Mouse (Mus musculus) limb, embryonic 11.5 days (tissue): ENCODE measurements around the gene Kdm4b. TPM values are rescaled to one million over a fixed set of nuclear protein-coding genes. Genes with fewer than 3 reads are reported as not detected.

ENCODE experiments used
- ATAC-seq: fragments of 200-750 bp; cut with Nextera tagmentation; 2 replicates; pipeline ENCODE4 v1.8.0; 2017; ENCODE audit warnings: low read depth; ENCODE audit not compliant: insufficient number of reproducible peaks, low FRiP score, low TSS enrichment
- DNase-seq: peaks from one replicate; pipeline ENCODE4 v3.0.0-alpha.2; 2015; ENCODE audit warnings: low spot score
- H3K27ac ChIP-seq: fragments of 300-500 bp; sonication (generic); replicated peaks from 2 replicates; pipeline ENCODE4 v1.5.1; 2014; ENCODE audit warnings: low read depth, mild to moderate bottlenecking, low read length
- H3K27me3 ChIP-seq: fragments of 300-500 bp; sonication (generic); 2 replicates; pipeline ENCODE4 v1.6.1; 2014; ENCODE audit warnings: mild to moderate bottlenecking, low read length, mixed read lengths; ENCODE audit not compliant: control insufficient read depth, insufficient read depth
- H3K36me3 ChIP-seq: fragments of 300-500 bp; sonication (generic); 2 replicates; pipeline ENCODE4 v1.6.1; 2014; ENCODE audit warnings: mild to moderate bottlenecking, low read length, moderate library complexity, mixed read lengths; ENCODE audit not compliant: control insufficient read depth, insufficient read depth
- H3K4me1 ChIP-seq: fragments of 300-500 bp; sonication (generic); 2 replicates; pipeline ENCODE4 v1.6.1; 2014; ENCODE audit warnings: low read length, mixed read lengths; ENCODE audit not compliant: control insufficient read depth, insufficient read depth
- H3K4me2 ChIP-seq: fragments of 300-500 bp; sonication (generic); 2 replicates; pipeline ENCODE4 v1.6.1; 2014; ENCODE audit warnings: low read depth, mild to moderate bottlenecking, moderate library complexity; ENCODE audit not compliant: severe bottlenecking
- H3K4me3 ChIP-seq: fragments of 300-500 bp; sonication (generic); 2 replicates; pipeline ENCODE4 v1.5.1; 2014; ENCODE audit warnings: low read depth, low read length
- H3K9ac ChIP-seq: fragments of 300-500 bp; sonication (generic); 2 replicates; pipeline ENCODE4 v1.6.1; 2014; ENCODE audit warnings: mild to moderate bottlenecking, low read length
- H3K9me3 ChIP-seq: fragments of 300-500 bp; sonication (generic); 2 replicates; pipeline ENCODE4 v1.6.1; 2016; ENCODE audit warnings: low read length; ENCODE audit not compliant: control insufficient read depth
- WGBS: fragments of 180-500 bp; shearing (Covaris S2); extraction: QIAGEN DNeasy Blood & Tissue Kit; methylation state at CpG from one replicate; pipeline ENCODE4 v1.1.7; 2014; 5-methylcytosine and 5-hydroxymethylcytosine counted together
- polyA plus RNA-seq: library from polyadenylated mRNA; unstranded; fragments of >200 nt; fragmentation: Nextera tagmentation; extraction: Ambion mirVana; gene quantifications from 2 replicates; pipeline ENCODE4 v1.2.1, GENCODE M21; 2014

Gene Kdm4b
- polyA plus RNA-seq: 33.2 and 34.4 TPM in 2 replicates

GRCm38 (mm10) chr17:56325450-56326152 is at the start of gene Kdm4b:
Gene Kdm4b (plus strand): TSS chr17:56326062.
- under 1% methylated on average over 52 of the region's 57 CpGs for WGBS
- peaks cover 14% of the 10 kb centered on the region for H3K4me1 ChIP-seq
- ATAC-seq (peak; percentile 98), DNase-seq (peak; percentile 99)
- H3K4me2 ChIP-seq: peak within 1 kb of the TSS; percentile 53
- peak within 1 kb of the TSS; percentile 88 for H3K4me3 ChIP-seq
- peak within 1 kb of the TSS; percentile 88 for H3K9ac ChIP-seq
- H3K27me3 ChIP-seq: no peaks in the 10 kb centered on the region
- H3K9me3 ChIP-seq: no peaks in the 10 kb centered on the region
- H3K27ac ChIP-seq: peak within 1 kb of the TSS; percentile 73; the same call in 1 of the 2 replicates
- peaks cover 12% of the 10 kb centered on the region for H3K36me3 ChIP-seq

- Histone ChIP-seq H3K9ac (peak within 1 kb of the TSS; percentile 60), H3K4me2 (peak within 1 kb of the TSS; percentile 66), H3K27me3 (no peaks in the 10 kb centered on the region), H3K4me3 (peak within 1 kb of the TSS; percentile 48), H3K27ac (peak within 1 kb of the TSS; percentile 61), H3K4me1 (0 out of 2 replicates have a peak, but pooled peaks cover 2% of the 10 kb centered on the region), H3K9me3 (no peaks in the 10 kb centered on the region), H3K36me3 (peaks cover 13% of the 10 kb centered on the region)
- DNase-seq (peak; percentile 93), ATAC-seq (peak; percentile 89)
- WGBS: 9% methylated on average over 19 of the region's 21 CpGs
Measured at GRCm38 (mm10) chr17:56276643-56277566, 49.0 kb upstream of the Kdm4b start, which contains the start of gene Ticam1. Gene Ticam1 (minus strand): TSS chr17:56276786.

GRCm38 (mm10) chr17:56277567-56277893 is 48.3 kb upstream of the Kdm4b start:
- Histone ChIP-seq H3K9ac (no peak overlapping the region), H3K27ac (0 out of 2 replicates have a peak overlapping the region, but pooled peaks have one; percentile 61), H3K36me3 (peaks cover 13% of the 10 kb centered on the region), H3K9me3 (no peaks in the 10 kb centered on the region), H3K4me3 (no peak overlapping the region), H3K4me1 (0 out of 2 replicates have a peak, but pooled peaks cover 2% of the 10 kb centered on the region), H3K27me3 (no peaks in the 10 kb centered on the region), H3K4me2 (peak overlapping the region; percentile 66; the same call in 1 of the 2 replicates)
- DNase-seq (peak; percentile 34), ATAC-seq (no peak)
- 39% methylated on average over 2 of the region's 2 CpGs for WGBS

GRCm38 (mm10) chr17:56278340-56278739 is 47.5 kb upstream of the Kdm4b start:
- Histone ChIP-seq H3K9me3 (no peaks in the 10 kb centered on the region), H3K27ac (no peak overlapping the region), H3K4me2 (no peak overlapping the region), H3K4me3 (no peak overlapping the region), H3K4me1 (0 out of 2 replicates have a peak, but pooled peaks cover 2% of the 10 kb centered on the region), H3K27me3 (no peaks in the 10 kb centered on the region), H3K9ac (no peak overlapping the region), H3K36me3 (peaks cover 13% of the 10 kb centered on the region)
- no peak for ATAC-seq
- 92% methylated on average over 5 of the region's 5 CpGs for WGBS
- no peak for DNase-seq

- 76% methylated on average over 12 of the region's 12 CpGs for WGBS
- no peaks in the 10 kb centered on the region for H3K27me3 ChIP-seq
- H3K9me3 ChIP-seq: no peaks in the 10 kb centered on the region
- H3K9ac ChIP-seq: no peak overlapping the region
- no peak overlapping the region for H3K4me3 ChIP-seq
- ATAC-seq: no peak
- no peak overlapping the region for H3K27ac ChIP-seq
- H3K4me1 ChIP-seq: 0 out of 2 replicates have a peak, but pooled peaks cover 2% of the 10 kb centered on the region
- peaks cover 13% of the 10 kb centered on the region for H3K36me3 ChIP-seq
- no peak overlapping the region for H3K4me2 ChIP-seq
- no peak for DNase-seq
Measured at GRCm38 (mm10) chr17:56279481-56280155, 46.2 kb upstream of the Kdm4b start.

- H3K9me3 ChIP-seq: no peaks in the 10 kb centered on the region
- H3K27me3 ChIP-seq: no peaks in the 10 kb centered on the region
- no peak overlapping the region for H3K27ac ChIP-seq
- no peak overlapping the region for H3K9ac ChIP-seq
- no peak for DNase-seq
- no peak overlapping the region for H3K4me3 ChIP-seq
- peaks cover 20% of the 10 kb centered on the region for H3K36me3 ChIP-seq
- 90% methylated on average over 12 of the region's 12 CpGs for WGBS
- no peak overlapping the region for H3K4me2 ChIP-seq
- no peak for ATAC-seq
- H3K4me1 ChIP-seq: no peaks in the 10 kb centered on the region
Measured at GRCm38 (mm10) chr17:56281193-56281592, 44.7 kb upstream of the Kdm4b start.

- Histone ChIP-seq H3K27me3 (no peaks in the 10 kb centered on the region), H3K36me3 (peaks cover 23% of the 10 kb centered on the region), H3K9me3 (no peaks in the 10 kb centered on the region), H3K27ac (no peak overlapping the region), H3K4me2 (no peak overlapping the region), H3K9ac (no peak overlapping the region), H3K4me3 (no peak overlapping the region), H3K4me1 (peaks cover 3% of the 10 kb centered on the region)
- ATAC-seq (no peak), DNase-seq (no peak)
- 90% methylated on average over 4 of the region's 4 CpGs for WGBS
Measured at GRCm38 (mm10) chr17:56282802-56283201, 43.1 kb upstream of the Kdm4b start.

GRCm38 (mm10) chr17:56283316-56283715 is 42.5 kb upstream of the Kdm4b start:
- Histone ChIP-seq H3K4me3 (no peak overlapping the region), H3K4me2 (no peak overlapping the region), H3K9ac (no peak overlapping the region), H3K4me1 (peaks cover 7% of the 10 kb centered on the region), H3K36me3 (peaks cover 22% of the 10 kb centered on the region), H3K27me3 (no peaks in the 10 kb centered on the region), H3K9me3 (no peaks in the 10 kb centered on the region), H3K27ac (no peak overlapping the region)
- WGBS: 93% methylated on average over 8 of the region's 8 CpGs
- DNase-seq (no peak), ATAC-seq (no peak)
